Mouse (Mus musculus) cortical plate, adult 2 months (tissue): ENCODE measurements around the gene Gimap5. TPM values are rescaled to one million over a fixed set of nuclear protein-coding genes. Genes with fewer than 3 reads are reported as not detected.

Source experiments
- H3K27ac ChIP-seq: fragments of 200-500 bp; 2 replicates; pipeline ENCODE4 v1.5.1; 2012; ENCODE audit warnings: low read length, control low read depth, inconsistent platforms; ENCODE audit not compliant: insufficient read depth
- H3K4me1 ChIP-seq: fragments of 200-500 bp; 2 replicates; pipeline ENCODE4 v1.6.1; 2011; ENCODE audit warnings: low read length; ENCODE audit not compliant: control insufficient read depth, insufficient read depth
- H3K4me3 ChIP-seq: fragments of 200-500 bp; 2 replicates; pipeline ENCODE4 v1.5.1; 2011; ENCODE audit warnings: mild to moderate bottlenecking, low read length, control low read depth; ENCODE audit not compliant: insufficient read depth
- CTCF ChIP-seq: fragments of 200-500 bp; IDR thresholded peaks from 2 replicates; pipeline ENCODE4 v1.5.1; 2011; ENCODE audit warnings: mild to moderate bottlenecking, control low read depth, low read length; ENCODE audit not compliant: insufficient read depth; ENCODE audit errors: extremely low read depth
- POLR2A ChIP-seq: fragments of 200-500 bp; IDR thresholded peaks from 2 replicates; pipeline ENCODE4 v1.6.1; 2011; ENCODE audit warnings: mild to moderate bottlenecking, low read length, control low read depth; ENCODE audit not compliant: insufficient read depth; ENCODE audit errors: extremely low read depth
- polyA plus RNA-seq: library from polyadenylated mRNA; depleted of rRNA; stranded (reverse); fragments of >200 nt; gene quantifications from 2 replicates; pipeline ENCODE4 v1.2.3, GENCODE M21; 2012

Gene Gimap5
- polyA plus RNA-seq, 1 experiment, result 0.75 TPM

- Histone ChIP-seq H3K4me3 (no peak overlapping the region), H3K27ac (no peak overlapping the region), H3K4me1 (no peaks in the 10 kb centered on the region)
- TF ChIP-seq POLR2A (no peak), CTCF (no peak)
These were observed 41.9 kb upstream of the Gimap5 start for GRCm38 (mm10) chr6:48704146-48704545.

GRCm38 (mm10) chr6:48706130-48706529 is 39.9 kb upstream of the Gimap5 start:
- Histone ChIP-seq H3K4me3 (no peak overlapping the region), H3K4me1 (no peaks in the 10 kb centered on the region), H3K27ac (no peak overlapping the region)
- TF ChIP-seq POLR2A, result no peak
- no peak for TF ChIP-seq CTCF

- no peak for TF ChIP-seq POLR2A
- no peak for TF ChIP-seq CTCF
- Histone ChIP-seq H3K27ac (no peak within 1 kb of the TSS), H3K4me1 (peaks cover 2% of the 10 kb centered on the region; the same call in 1 of the 2 replicates), H3K4me3 (no peak within 1 kb of the TSS)
These were observed 27.5 kb upstream of the Gimap5 start, which contains the start of the genes Gm28053 and Gimap7 for GRCm38 (mm10) chr6:48718455-48718854. Gene Gm28053 (plus strand): TSS chr6:48718607. Gene Gimap7 (plus strand): TSS chr6:48718621.

- Histone ChIP-seq H3K27ac (no peak overlapping the region), H3K4me1 (peaks cover 2% of the 10 kb centered on the region; the same call in 1 of the 2 replicates), H3K4me3 (no peak overlapping the region)
- TF ChIP-seq CTCF (no peak), POLR2A (no peak)
These were observed 25.7 kb upstream of the Gimap5 start for GRCm38 (mm10) chr6:48720326-48720725.

- Histone ChIP-seq H3K4me3 (no peak overlapping the region), H3K4me1 (peaks cover 2% of the 10 kb centered on the region), H3K27ac (no peak overlapping the region)
- no peak for TF ChIP-seq CTCF
- no peak for TF ChIP-seq POLR2A
These were observed 22.5 kb upstream of the Gimap5 start for GRCm38 (mm10) chr6:48723468-48723867.

- Histone ChIP-seq H3K27ac (no peak overlapping the region), H3K4me3 (no peak overlapping the region), H3K4me1 (no peaks in the 10 kb centered on the region; the same call in 1 of the 2 replicates)
- TF ChIP-seq POLR2A (no peak), CTCF (no peak)
These were observed 20.5 kb upstream of the Gimap5 start for GRCm38 (mm10) chr6:48725476-48725875.

GRCm38 (mm10) chr6:48727761-48728160 is 18.2 kb upstream of the Gimap5 start:
- TF ChIP-seq CTCF (no peak), POLR2A (no peak)
- H3K27ac ChIP-seq, result no peak overlapping the region
- no peak overlapping the region for H3K4me3 ChIP-seq
- H3K4me1 ChIP-seq, result no peaks in the 10 kb centered on the region; the same call in 1 of the 2 replicates

GRCm38 (mm10) chr6:48732864-48733304 is 13.1 kb upstream of the Gimap5 start:
- Histone ChIP-seq H3K4me3 (no peak overlapping the region), H3K27ac (no peak overlapping the region), H3K4me1 (no peaks in the 10 kb centered on the region)
- no peak for TF ChIP-seq POLR2A
- TF ChIP-seq CTCF, result no peak

DNA sequence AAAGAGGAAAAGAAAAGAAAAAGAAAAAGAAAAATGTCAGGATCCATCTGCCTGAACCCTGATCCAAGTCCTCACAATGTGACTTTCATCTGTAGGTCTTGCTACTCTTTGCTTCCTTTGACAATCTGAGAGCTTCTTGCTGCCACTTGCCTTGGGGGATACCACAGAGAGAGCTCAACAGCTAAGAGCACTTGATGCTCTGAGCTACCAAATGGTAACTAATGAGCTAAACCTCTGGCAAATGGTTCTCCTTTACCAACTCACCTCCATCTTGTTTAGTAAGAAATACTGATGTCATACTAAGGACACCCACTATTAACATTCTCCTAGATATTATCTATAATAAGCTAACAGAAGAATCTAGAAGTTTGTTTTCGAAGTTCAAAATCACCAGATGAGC is 12.3 kb upstream of the Gimap5 start:
- Histone ChIP-seq H3K4me3 (no peak overlapping the region), H3K27ac (no peak overlapping the region), H3K4me1 (no peaks in the 10 kb centered on the region)
- TF ChIP-seq CTCF, result no peak

GRCm38 (mm10) chr6:48737053-48737452 is 8.9 kb upstream of the Gimap5 start:
- no peak overlapping the region for H3K27ac ChIP-seq
- no peak overlapping the region for H3K4me3 ChIP-seq
- no peaks in the 10 kb centered on the region for H3K4me1 ChIP-seq
- TF ChIP-seq CTCF, result no peak
- TF ChIP-seq POLR2A, result no peak
